Mouse (Mus musculus) right cerebral cortex, adult 2 months (tissue): ENCODE data around the gene Perp.
A peak's percentile ranks its signal among the peaks of the same experiment; 100 is the strongest.

Experiments
- DNase-seq, 2 experiments: peaks; one replicate each; pipeline ENCODE4 v3.0.0; 2021 to 2022; ENCODE audit warnings: low spot score in 2 of 2

Gene Perp

GRCm38 (mm10) chr10:18844441-18845286, at the start of gene Perp:
TSS of gene Perp (plus strand) at chr10:18845020.
- DNase-seq = peak; percentile 5 to 23

DNA sequence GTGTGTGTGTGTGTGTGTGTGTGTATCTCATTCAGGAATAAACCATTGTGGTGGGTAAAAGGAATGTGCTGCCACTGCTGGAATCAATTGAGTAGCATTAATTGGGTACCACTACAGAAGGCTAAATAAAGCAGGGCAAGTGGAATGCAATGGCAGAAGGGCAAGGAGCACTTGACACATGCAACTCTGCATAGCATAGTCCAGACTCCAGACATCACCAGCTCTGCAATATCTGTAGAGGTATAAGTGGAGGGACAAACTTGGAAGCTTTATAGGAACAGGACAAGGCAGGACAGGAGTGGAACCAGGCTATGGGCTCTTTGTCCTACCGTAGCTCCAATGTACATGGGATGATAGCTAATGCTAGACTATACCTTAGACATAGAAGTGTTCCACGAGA, 33.1 kb upstream of the Perp start:
- DNase-seq = no peak

- DNase-seq = no peak
These were observed 28.3 kb upstream of the Perp start for GRCm38 (mm10) chr10:18816560-18816959.

DNA sequence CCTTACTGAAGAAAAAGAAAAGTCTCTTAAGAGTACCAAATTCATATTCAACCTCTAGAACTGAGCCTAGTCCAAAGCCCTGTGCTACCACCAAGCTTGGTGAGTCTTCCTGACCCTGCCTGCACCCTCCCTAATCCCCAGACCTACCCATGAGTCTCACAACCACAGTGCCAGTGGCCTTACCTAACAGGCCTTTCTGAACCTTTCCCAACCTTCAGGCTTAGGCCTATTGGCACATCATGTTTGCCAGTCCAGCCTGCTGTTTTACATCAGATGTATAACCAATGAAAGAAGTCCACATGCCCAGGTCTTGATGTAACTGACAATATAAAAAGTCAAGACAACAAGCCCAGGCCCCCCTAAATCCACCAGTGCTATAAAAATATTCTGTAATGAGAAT, 19.7 kb upstream of the Perp start:
- DNase-seq = no peak

DNA sequence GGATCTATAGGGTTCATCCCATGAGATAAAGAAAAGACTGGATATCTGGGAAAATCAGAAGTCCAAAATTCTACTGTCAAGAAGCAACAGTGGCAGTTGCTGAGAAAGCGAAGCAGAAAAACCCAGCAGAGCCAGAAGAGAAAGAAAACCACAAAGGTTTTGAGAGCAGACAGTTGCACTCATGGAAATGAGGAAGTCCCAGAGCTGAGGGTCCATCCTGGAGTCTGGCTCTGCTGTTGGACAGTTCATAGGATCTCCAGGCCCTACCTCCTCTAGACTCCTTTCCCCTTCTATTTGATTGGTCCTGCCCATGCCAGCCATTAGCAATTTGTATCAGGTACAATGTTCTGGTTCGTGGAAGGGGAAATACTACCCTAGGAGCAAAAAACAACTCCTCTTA, 18.7 kb upstream of the Perp start:
- no peak for DNase-seq

GRCm38 (mm10) chr10:18827936-18828335, 16.9 kb upstream of the Perp start:
- DNase-seq = no peak

DNA sequence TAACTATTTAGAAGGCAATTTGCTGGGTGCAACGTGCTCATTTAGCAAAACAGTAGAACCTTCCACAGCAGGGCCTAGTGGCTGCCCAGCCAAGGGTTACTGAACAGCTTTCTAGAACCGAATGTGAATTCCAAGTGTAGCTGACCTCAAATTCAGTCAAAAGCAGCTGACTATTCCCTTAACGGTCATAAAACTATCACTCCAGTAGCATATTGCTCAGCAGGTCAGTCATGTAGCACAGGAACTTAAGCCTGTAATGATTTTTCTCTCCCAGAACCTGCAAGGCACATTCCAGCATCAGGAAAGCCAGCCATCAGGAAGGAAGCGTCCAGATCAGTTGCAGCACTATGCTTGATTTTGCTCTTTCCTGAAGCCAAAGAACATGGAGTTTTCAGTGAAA, 14.5 kb upstream of the Perp start:
- no peak for DNase-seq

- no peak for DNase-seq
These were observed 13.0 kb upstream of the Perp start for GRCm38 (mm10) chr10:18831823-18832222.

DNA sequence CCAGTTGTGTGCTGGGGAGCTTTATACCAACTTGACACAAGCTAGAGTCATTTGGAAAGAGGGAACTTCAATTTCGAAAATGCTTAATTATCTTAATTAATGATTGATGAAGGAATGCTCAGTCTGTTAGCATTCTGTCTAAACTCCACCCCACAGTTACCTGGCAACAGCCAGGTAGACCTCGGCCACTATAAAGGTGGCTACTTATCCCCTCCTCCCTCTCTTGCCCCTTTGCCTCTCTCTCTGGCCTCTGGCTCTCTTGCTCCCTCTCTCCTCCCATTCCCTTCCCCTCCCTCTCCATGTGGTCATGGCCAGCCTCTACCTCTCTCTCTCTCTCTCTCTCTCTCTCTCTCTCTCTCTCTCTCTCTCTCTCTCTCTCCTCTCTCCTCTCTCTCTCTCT, 10.4 kb upstream of the Perp start:
- no peak for DNase-seq

GRCm38 (mm10) chr10:18835684-18836479, 8.9 kb upstream of the Perp start:
- peak; percentile 34 to 37 for DNase-seq

- no peak for DNase-seq
These were observed 5.3 kb upstream of the Perp start for GRCm38 (mm10) chr10:18839530-18839929.

DNA sequence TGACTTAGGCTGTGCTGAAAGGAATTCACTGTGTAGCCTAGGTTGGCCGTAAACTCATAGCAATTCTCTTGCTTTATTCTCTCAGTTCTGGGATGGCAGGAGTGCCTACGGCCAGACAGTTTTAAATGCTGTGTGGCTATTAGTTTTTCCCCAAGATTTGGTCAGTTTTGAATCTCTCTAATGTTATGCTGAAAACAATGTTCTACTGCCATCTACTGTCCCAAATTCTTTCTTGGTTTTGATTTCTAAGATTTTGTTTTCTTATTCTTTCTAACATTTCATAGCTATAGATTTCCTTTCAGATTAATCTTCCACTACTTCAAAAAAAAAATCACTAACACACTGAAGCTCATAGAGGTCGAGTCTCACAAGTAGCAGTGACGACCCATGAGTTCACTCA, 4.1 kb upstream of the Perp start:
- DNase-seq = no peak

- peak in 1 of 2 experiments; percentile 17 for DNase-seq
These were observed 455 bp downstream of the Perp start for GRCm38 (mm10) chr10:18845287-18845662.

GRCm38 (mm10) chr10:18845711-18846110, 891 bp downstream of the Perp start:
- DNase-seq = no peak

- DNase-seq = no peak
These were observed 1.8 kb downstream of the Perp start for GRCm38 (mm10) chr10:18846474-18847264.

DNA sequence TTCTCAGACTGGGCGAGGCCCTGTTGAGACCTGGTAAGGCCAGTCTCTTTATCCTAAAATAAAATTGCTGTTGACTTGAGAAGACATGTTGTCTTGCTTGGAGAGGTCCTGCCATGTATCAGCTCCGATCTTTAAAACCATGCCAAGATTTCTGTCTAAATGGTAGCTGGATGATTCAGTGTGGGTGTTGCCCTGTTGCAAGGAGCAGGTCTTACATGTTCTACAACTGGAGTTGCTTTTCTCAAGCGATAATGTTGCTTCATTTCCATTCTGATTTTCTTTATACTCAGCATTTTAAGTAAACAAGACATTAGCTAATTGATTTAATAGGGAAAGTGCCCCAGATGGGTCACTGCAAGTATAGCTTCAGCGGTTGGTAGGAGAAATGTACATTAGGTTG, 5.4 kb downstream of the Perp start:
- DNase-seq = no peak

DNA sequence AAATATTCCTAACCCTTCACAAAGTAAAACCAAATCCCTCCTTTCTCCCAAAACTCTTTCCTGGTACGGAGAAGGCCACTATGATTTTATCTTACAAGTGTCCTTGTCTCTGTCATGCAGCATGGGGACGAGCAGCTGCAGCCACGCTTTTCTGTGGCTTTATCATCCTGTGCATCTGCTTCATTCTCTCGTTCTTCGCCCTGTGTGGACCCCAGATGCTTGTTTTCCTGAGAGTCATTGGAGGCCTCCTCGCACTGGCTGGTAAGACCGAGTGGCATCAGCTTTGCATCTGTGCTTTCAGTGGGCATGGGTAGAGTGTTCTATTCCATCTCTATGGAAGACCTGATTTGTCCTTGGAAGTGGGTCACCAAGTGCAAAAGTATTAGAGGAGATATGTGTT, 8.6 kb downstream of the Perp start:
- no peak for DNase-seq

DNA sequence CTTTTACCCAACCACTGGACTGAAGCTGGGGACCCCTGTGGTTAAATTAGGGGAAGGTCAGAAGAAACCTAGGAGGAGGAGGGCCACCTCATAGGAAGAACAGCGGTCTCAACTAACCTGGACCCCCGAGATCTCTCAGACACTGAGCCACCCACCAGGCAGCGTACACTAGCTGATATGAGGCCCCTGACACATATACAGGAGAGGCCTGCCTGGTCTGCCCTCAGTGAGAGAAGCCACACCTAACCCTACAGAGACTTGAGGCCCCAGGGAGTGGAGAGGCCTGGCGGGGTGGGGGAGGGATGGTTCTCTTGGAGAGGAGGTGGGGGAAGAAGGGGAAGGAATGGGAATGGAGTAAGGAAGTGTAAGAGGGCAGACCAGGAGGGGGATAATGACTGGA, 12.4 kb downstream of the Perp start:
- DNase-seq = no peak

DNA sequence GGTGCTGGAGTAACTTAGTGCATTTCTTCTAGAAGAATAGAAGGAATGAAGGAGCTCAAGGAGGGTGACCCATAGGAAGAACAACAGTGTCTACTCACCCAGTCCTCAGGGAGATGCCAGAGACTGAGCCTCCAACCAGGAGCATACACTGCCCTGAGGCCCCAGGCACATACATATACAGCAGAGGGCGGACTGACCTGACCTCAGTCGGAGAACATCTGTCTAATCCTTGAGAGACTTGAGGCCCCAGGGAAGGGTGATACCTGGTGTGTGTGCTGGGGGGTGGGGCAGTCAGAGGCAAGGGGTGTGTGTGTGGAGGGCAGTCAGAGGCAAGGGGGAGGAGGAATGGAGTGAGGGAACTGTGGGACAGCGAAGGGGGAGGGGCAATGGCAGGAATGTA, 14.8 kb downstream of the Perp start:
- DNase-seq = no peak

DNA sequence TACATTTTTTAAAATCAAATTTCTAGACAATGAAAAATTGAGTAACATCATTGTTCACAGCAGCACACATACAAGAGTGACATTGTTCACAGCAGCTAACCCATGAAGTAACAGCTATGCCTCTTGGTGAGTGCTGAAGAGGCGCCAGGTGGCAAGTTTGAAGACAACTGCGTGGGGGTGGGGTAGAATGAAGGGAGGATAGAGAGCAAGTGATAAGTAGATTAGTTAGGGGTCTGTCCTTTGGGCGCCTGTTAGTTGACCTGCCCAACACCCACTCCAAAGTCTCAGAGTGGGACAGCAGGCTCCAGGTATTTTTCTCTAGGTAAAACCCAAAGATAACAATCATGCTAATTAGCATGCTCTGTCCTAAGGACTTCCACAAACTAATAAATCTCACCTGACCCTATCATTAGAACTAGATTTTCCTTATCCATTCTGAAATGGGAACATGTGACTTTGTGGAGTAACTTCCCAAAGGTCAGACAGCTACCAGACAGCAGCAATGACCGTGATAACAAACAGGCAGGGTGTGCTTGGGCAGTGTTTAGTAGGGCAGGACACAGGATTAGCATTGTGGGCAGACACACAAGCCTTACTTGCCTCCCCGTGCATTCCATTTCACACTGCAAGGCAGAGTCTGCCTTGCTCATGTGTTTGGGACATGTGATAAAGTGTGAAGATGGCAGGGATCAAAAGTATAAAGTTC, 15.5 kb downstream of the Perp start:
- DNase-seq = no peak

- DNase-seq = no peak
These were observed 16.0 kb downstream of the Perp start for GRCm38 (mm10) chr10:18860831-18861230.

GRCm38 (mm10) chr10:18861418-18861817, 16.6 kb downstream of the Perp start:
- DNase-seq = no peak
